Mouse (Mus musculus): Measurements from ENCODE around the gene Slc41a2.

The Slc41a2 gene

GRCm38 (mm10) chr10:83182573-83182960 lies 155.1 kb downstream of the Slc41a2 start:
- peak; percentile 88 to 90 for DNase-seq

- no peak for DNase-seq
These were observed 155.7 kb downstream of the Slc41a2 start for GRCm38 (mm10) chr10:83181831-83182572.

Data from kidney, postnatal 4 days (tissue).